Mouse (Mus musculus) G1E (cell line): ENCODE measurements around the gene Slc5a4b.

Experiments used
- CTCF ChIP-seq: IDR thresholded peaks from 2 replicates; pipeline ENCODE4 v1.5.1; 2012; ENCODE audit warnings: low read depth, low read length, inconsistent platforms, mixed read lengths
- GATA2 ChIP-seq: IDR thresholded peaks from 2 replicates; pipeline ENCODE4 v1.6.1; 2012; ENCODE audit warnings: low read depth, low read length, inconsistent platforms, borderline replicate concordance
- POLR2AphosphoS5 ChIP-seq: IDR thresholded peaks from 2 replicates; pipeline ENCODE4 v1.6.1; 2012; ENCODE audit warnings: low read depth, low read length, inconsistent platforms; ENCODE audit not compliant: insufficient replicate concordance
- TAL1 ChIP-seq: conservative IDR thresholded peaks from 2 replicates; pipeline ENCODE4 v1.6.1; 2012; ENCODE audit warnings: low read depth, low read length, inconsistent platforms, mixed read lengths

DNA sequence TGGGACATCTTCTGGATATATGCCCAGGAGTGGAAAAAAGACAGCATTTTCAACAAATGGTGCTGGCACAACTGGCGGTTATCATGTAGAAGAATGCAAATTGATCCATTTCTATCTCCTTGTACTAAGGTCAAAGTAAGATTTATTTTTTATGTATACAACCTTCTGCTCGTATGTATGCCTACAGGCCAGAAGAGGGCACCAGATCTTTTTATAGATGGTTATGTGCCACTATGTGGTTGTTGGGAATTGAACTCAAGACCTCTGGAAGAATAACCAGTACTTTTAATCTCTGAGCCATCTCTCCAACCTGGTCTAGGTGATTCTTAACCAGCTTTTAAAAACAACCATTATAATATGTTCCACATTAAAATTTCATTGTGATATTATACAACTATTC is 25.6 kb upstream of the Slc5a4b start:
- TF ChIP-seq CTCF (no peak), POLR2AphosphoS5 (no peak), GATA2 (no peak), TAL1 (no peak)
